Mouse (Mus musculus) liver, embryonic 14.5 days (tissue): ENCODE data around the gene Nbeal2. TPM values are rescaled to one million over a fixed set of nuclear protein-coding genes. Genes with fewer than 3 reads are reported as not detected.
A peak's percentile ranks its signal among the peaks of the same experiment; 100 is the strongest.

Experiments used
- ATAC-seq: fragments of 200-750 bp; cut with Nextera tagmentation; 2 replicates; pipeline ENCODE4 v1.8.0; 2017; ENCODE audit warnings: moderate number of reproducible peaks, mild to moderate bottlenecking, moderate library complexity; ENCODE audit not compliant: insufficient read depth
- DNase-seq, 3 experiments: peaks; one replicate each; pipeline ENCODE4 v3.0.0-alpha.2; 2012 to 2013; ENCODE audit warnings: low read depth in 3 of 3, low spot score in 3 of 3
- H3K27ac ChIP-seq: fragments of 300-500 bp; sonication (generic); 2 replicates; pipeline ENCODE4 v1.5.1; 2014; ENCODE audit warnings: moderate library complexity, mild to moderate bottlenecking, control low read depth, inconsistent platforms
- H3K27me3 ChIP-seq: fragments of 300-500 bp; sonication (generic); 2 replicates; pipeline ENCODE4 v1.6.1; 2014; ENCODE audit warnings: mild to moderate bottlenecking, low read length, moderate library complexity; ENCODE audit not compliant: control insufficient read depth, insufficient read depth
- H3K36me3 ChIP-seq: fragments of 300-500 bp; sonication (generic); replicated peaks from 2 replicates; pipeline ENCODE4 v1.6.1; 2014; ENCODE audit warnings: low read depth; ENCODE audit not compliant: control insufficient read depth, insufficient read depth
- H3K4me1 ChIP-seq, 2 experiments: fragments of 200-500 bp in 1 of 2; fragments of 300-500 bp in 1 of 2; sonication (generic) in 1 of 2; replicated peaks; 2 replicates each; pipeline ENCODE4 v1.6.1; 2012 to 2014; ENCODE audit warnings: antibody characterized with exemption in 1 of 2, inconsistent platforms in 1 of 2, low read length in 1 of 2; ENCODE audit not compliant: control insufficient read depth in 2 of 2, insufficient read depth in 2 of 2
- H3K4me2 ChIP-seq: fragments of 300-500 bp; sonication (generic); 2 replicates; pipeline ENCODE4 v1.6.1; 2014; ENCODE audit warnings: low read depth, mild to moderate bottlenecking, control low read depth, moderate library complexity
- H3K4me3 ChIP-seq, 2 experiments: fragments of 200-500 bp in 1 of 2; fragments of 300-500 bp in 1 of 2; sonication (generic) in 1 of 2; 2 replicates each; pipeline ENCODE4 v1.5.1; 2012 to 2014; ENCODE audit warnings: low read depth in 2 of 2, low read length in 2 of 2, mild to moderate bottlenecking in 2 of 2, control low read depth in 1 of 2, inconsistent platforms in 1 of 2, moderate library complexity in 1 of 2; ENCODE audit not compliant: insufficient read depth in 1 of 2
- H3K9ac ChIP-seq: fragments of 300-500 bp; sonication (generic); replicated peaks from 2 replicates; pipeline ENCODE4 v1.6.1; 2014; ENCODE audit warnings: mild to moderate bottlenecking, control low read depth, moderate library complexity
- H3K9me3 ChIP-seq: fragments of 300-500 bp; sonication (generic); 2 replicates; pipeline ENCODE4 v1.6.1; 2016; ENCODE audit warnings: low read length, mixed read lengths; ENCODE audit not compliant: control insufficient read depth
- CTCF ChIP-seq: IDR thresholded peaks from 2 replicates; pipeline ENCODE4 v1.5.1; 2016; ENCODE audit warnings: antibody characterized with exemption, low read depth, control low read depth
- EP300 ChIP-seq: IDR thresholded peaks from 2 replicates; pipeline ENCODE4 v1.6.1; 2016; ENCODE audit warnings: antibody characterized with exemption, low read depth
- WGBS: fragments of 180-500 bp; shearing (Covaris S2); extraction: QIAGEN DNeasy Blood & Tissue Kit; methylation state at CpG from one replicate; pipeline ENCODE4 v1.1.7; 2014; ENCODE audit not compliant: insufficient replicate concordance; 5-methylcytosine and 5-hydroxymethylcytosine counted together
- microRNA-seq: library from miRNA; unstranded; fragments of <30 nt; microRNA quantifications from one replicate; pipeline ENCODE4, GENCODE M21; 2016
- polyA plus RNA-seq, 2 experiments: library from polyadenylated mRNA; depleted of rRNA in 1 of 2; stranded (reverse) in 1 of 2; unstranded in 1 of 2; fragments of >200 nt; fragmentation: Nextera tagmentation in 1 of 2; extraction: Ambion mirVana in 1 of 2; gene quantifications; 2 replicates each; pipeline versions ENCODE4 v1.2.1 to v1.2.3; 2012 to 2014

Gene Nbeal2
- polyA plus RNA-seq, 2 experiments: 1.6 to 4.3 TPM

DNA sequence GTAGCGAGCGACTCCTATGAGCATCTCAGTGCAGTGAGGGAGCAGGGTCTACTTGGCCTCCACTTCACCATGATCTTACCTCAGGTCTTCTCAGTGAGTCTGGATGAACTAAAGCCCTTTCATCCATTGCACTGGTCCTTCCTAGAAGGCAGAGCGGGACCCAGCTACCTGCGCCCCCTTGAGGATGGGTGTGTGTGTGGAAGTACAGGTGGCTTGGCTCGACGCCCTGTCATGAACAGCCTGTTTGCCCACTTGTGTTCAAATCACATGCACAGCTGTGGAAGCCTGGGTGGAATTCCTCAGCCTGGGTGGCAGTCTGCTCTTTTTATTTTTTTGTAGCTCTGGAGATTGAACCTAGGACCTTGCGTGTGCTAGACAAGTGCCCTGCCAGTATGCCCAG is 33.8 kb downstream of the Nbeal2 start:
- no peak overlapping the region for H3K27ac ChIP-seq
- no peak overlapping the region for H3K4me2 ChIP-seq
- no peaks in the 10 kb centered on the region for H3K27me3 ChIP-seq
- peaks cover 22% of the 10 kb centered on the region for H3K36me3 ChIP-seq
- WGBS: 82% methylated on average over 7 of the region's 7 CpGs
- no peak for ATAC-seq
- H3K4me3 ChIP-seq: no peak overlapping the region
- H3K4me1 ChIP-seq: peaks cover 3% of the 10 kb centered on the region in 2 experiments; a peak in 2 of 4 replicates
- no peaks in the 10 kb centered on the region for H3K9me3 ChIP-seq
- DNase-seq: no peak
- TF ChIP-seq EP300 (no peak), CTCF (peak; percentile 61)
- no peak overlapping the region for H3K9ac ChIP-seq

DNA sequence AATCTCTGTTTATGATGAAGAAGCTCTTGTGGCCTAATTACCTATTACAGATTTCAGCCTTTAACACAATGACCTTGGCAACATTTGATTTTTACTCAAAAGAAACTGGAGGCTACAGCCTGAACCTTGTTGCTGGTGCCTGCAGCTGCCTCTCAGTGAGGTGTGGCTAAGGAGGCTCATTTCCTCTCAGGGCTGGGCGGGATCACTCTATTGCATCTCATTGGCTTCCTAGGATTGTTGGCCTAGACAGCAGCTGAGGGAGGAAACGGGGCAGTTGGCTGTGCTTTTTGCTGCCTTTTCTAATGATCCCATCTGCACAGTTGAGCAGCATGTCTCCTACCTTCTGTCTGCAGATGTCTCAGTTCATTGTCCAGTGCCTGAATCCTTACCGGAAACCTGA is 36.9 kb downstream of the Nbeal2 start:
- DNase-seq (no peak), ATAC-seq (no peak)
- H3K9ac ChIP-seq: no peak overlapping the region
- H3K4me3 ChIP-seq: no peak overlapping the region
- H3K27me3 ChIP-seq: no peaks in the 10 kb centered on the region
- peaks cover 0 to 3% of the 10 kb centered on the region in 2 experiments; a peak in 1 of 4 replicates for H3K4me1 ChIP-seq
- H3K27ac ChIP-seq: no peak overlapping the region
- WGBS: 81% methylated on average over 3 of the region's 3 CpGs
- H3K4me2 ChIP-seq: no peak overlapping the region
- peaks cover 32% of the 10 kb centered on the region for H3K36me3 ChIP-seq
- H3K9me3 ChIP-seq: no peaks in the 10 kb centered on the region
- TF ChIP-seq CTCF (no peak), EP300 (no peak)

GRCm38 (mm10) chr9:110611471-110611870 is 42.5 kb downstream of the Nbeal2 start:
- TF ChIP-seq CTCF (no peak), EP300 (no peak)
- H3K36me3 ChIP-seq: peaks cover 27% of the 10 kb centered on the region
- no peaks in the 10 kb centered on the region for H3K27me3 ChIP-seq
- H3K27ac ChIP-seq: no peak overlapping the region
- DNase-seq: no peak
- WGBS: 78% methylated on average over 3 of the region's 3 CpGs
- H3K9ac ChIP-seq: no peak overlapping the region
- ATAC-seq: no peak
- H3K4me1 ChIP-seq: peaks cover 0 to 3% of the 10 kb centered on the region in 2 experiments; a peak in 1 of 4 replicates
- no peak overlapping the region for H3K4me2 ChIP-seq
- no peak overlapping the region for H3K4me3 ChIP-seq
- H3K9me3 ChIP-seq: no peaks in the 10 kb centered on the region

DNA sequence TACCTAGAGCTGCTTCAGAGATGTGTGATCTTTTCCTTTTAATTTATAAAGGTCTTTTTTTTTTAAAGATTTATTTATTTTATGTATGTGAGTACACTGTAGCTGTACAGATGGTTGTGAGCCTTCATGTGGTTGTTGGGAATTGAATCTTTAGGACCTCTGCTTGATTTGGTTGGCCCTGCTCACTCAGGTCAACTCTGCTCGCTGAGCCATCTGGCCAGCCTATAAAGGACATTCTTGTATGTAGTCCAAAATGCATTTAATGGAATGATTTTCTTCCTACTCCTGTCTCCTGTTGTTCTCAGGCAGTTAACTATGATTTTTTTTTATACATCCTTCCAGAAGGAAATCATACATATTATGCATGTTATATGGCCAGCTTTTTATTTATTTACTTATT is 70.4 kb downstream of the Nbeal2 start:
- no peak for TF ChIP-seq EP300
- TF ChIP-seq CTCF: no peak
- ATAC-seq (no peak), DNase-seq (no peak)
- Histone ChIP-seq H3K36me3 (peaks cover 6% of the 10 kb centered on the region), H3K27ac (no peak overlapping the region), H3K27me3 (no peaks in the 10 kb centered on the region), H3K9me3 (no peaks in the 10 kb centered on the region), H3K9ac (no peak overlapping the region), H3K4me1 (no peaks in the 10 kb centered on the region), H3K4me3 (no peak overlapping the region), H3K4me2 (no peak overlapping the region)
- 87% methylated on average over 1 of the region's 1 CpGs for WGBS

- TF ChIP-seq EP300: no peak
- TF ChIP-seq CTCF: no peak
- no peak for DNase-seq
- WGBS: 71% methylated on average over 2 of the region's 2 CpGs
- Histone ChIP-seq H3K4me1 (no peaks in the 10 kb centered on the region), H3K9ac (no peak overlapping the region), H3K27ac (no peak overlapping the region), H3K9me3 (no peaks in the 10 kb centered on the region), H3K36me3 (peaks cover 11% of the 10 kb centered on the region), H3K4me2 (no peak overlapping the region), H3K27me3 (no peaks in the 10 kb centered on the region), H3K4me3 (no peak overlapping the region)
- ATAC-seq: no peak
Measured at GRCm38 (mm10) chr9:110582161-110582560, 71.8 kb downstream of the Nbeal2 start.

Small RNAs within 50 kb of the gene (microRNA-seq; reads per million reads assigned to microRNA genes)
- not detected for gene Mir8107

Other genes with a start within 250 kb of the Nbeal2 start
- gene Ptpn23, start 245.9 kb downstream of the Nbeal2 start, polyA plus RNA-seq (2012; rRNA removed): 3.9 and 4.3 TPM in 2 replicates
- gene Ptpn23, start 245.9 kb downstream of the Nbeal2 start, polyA plus RNA-seq (2014; fragmentation: Nextera tagmentation; extraction: Ambion mirVana): 2.8 and 3.8 TPM in 2 replicates
- gene Ngp, start 234.4 kb downstream of the Nbeal2 start, polyA plus RNA-seq (2012; rRNA removed): 38.4 and 42.6 TPM in 2 replicates
- gene Ngp, start 234.4 kb downstream of the Nbeal2 start, polyA plus RNA-seq (2014; fragmentation: Nextera tagmentation; extraction: Ambion mirVana): 91.5 and 124 TPM in 2 replicates
- gene Klhl18, start 177.5 kb downstream of the Nbeal2 start, polyA plus RNA-seq (2012; rRNA removed): 2.4 and 2.8 TPM in 2 replicates
- gene Klhl18, start 177.5 kb downstream of the Nbeal2 start, polyA plus RNA-seq (2014; fragmentation: Nextera tagmentation; extraction: Ambion mirVana): 1.8 and 2.4 TPM in 2 replicates
- 0.10 and 0.19 TPM in 2 replicates for gene Kif9, start 177.2 kb downstream of the Nbeal2 start, polyA plus RNA-seq (2012; rRNA removed)
- gene Kif9, start 177.2 kb downstream of the Nbeal2 start, polyA plus RNA-seq (2014; fragmentation: Nextera tagmentation; extraction: Ambion mirVana): 0.10 and 0.37 TPM in 2 replicates
- 21.4 and 25.0 TPM in 2 replicates for gene Setd2, start 121.6 kb downstream of the Nbeal2 start, polyA plus RNA-seq (2012; rRNA removed)
- 12.4 and 14.2 TPM in 2 replicates for gene Setd2, start 121.6 kb downstream of the Nbeal2 start, polyA plus RNA-seq (2014; fragmentation: Nextera tagmentation; extraction: Ambion mirVana)
- gene Nradd, start 29.7 kb downstream of the Nbeal2 start, polyA plus RNA-seq (2012; rRNA removed): 1.4 and 1.5 TPM in 2 replicates
- 0.67 and 0.75 TPM in 2 replicates for gene Nradd, start 29.7 kb downstream of the Nbeal2 start, polyA plus RNA-seq (2014; fragmentation: Nextera tagmentation; extraction: Ambion mirVana)
- 42.3 and 64.5 TPM in 2 replicates for gene Ccdc12, start 2.3 kb upstream of the Nbeal2 start, polyA plus RNA-seq (2012; rRNA removed)
- 60.4 and 66.0 TPM in 2 replicates for gene Ccdc12, start 2.3 kb upstream of the Nbeal2 start, polyA plus RNA-seq (2014; fragmentation: Nextera tagmentation; extraction: Ambion mirVana)
- 0.10 TPM in 1 of 2 replicates, not detected in the other for gene Myl3, start 87.7 kb upstream of the Nbeal2 start, polyA plus RNA-seq (2012; rRNA removed)
- gene Myl3, start 87.7 kb upstream of the Nbeal2 start, polyA plus RNA-seq (2014; fragmentation: Nextera tagmentation; extraction: Ambion mirVana): 0.18 TPM in 1 of 2 replicates, not detected in the other
- gene Pth1r, start 93.0 kb upstream of the Nbeal2 start, polyA plus RNA-seq (2012; rRNA removed): 3.4 and 3.8 TPM in 2 replicates
- 2.0 and 2.4 TPM in 2 replicates for gene Pth1r, start 93.0 kb upstream of the Nbeal2 start, polyA plus RNA-seq (2014; fragmentation: Nextera tagmentation; extraction: Ambion mirVana)
- 0.02 TPM in 1 of 2 replicates, not detected in the other for gene Prss42, start 144.0 kb upstream of the Nbeal2 start, polyA plus RNA-seq (2012; rRNA removed)
- not detected in 2 replicates for gene Prss42, start 144.0 kb upstream of the Nbeal2 start, polyA plus RNA-seq (2014; fragmentation: Nextera tagmentation; extraction: Ambion mirVana)
- gene Prss44, start 159.8 kb upstream of the Nbeal2 start, polyA plus RNA-seq (2012; rRNA removed): not detected in 2 replicates
- not detected in 2 replicates for gene Prss44, start 159.8 kb upstream of the Nbeal2 start, polyA plus RNA-seq (2014; fragmentation: Nextera tagmentation; extraction: Ambion mirVana)
- gene Prss43, start 172.5 kb upstream of the Nbeal2 start, polyA plus RNA-seq (2012; rRNA removed): not detected in 2 replicates
- not detected in 2 replicates for gene Prss43, start 172.5 kb upstream of the Nbeal2 start, polyA plus RNA-seq (2014; fragmentation: Nextera tagmentation; extraction: Ambion mirVana)
- not detected in 2 replicates for gene Prss45, start 180.4 kb upstream of the Nbeal2 start, polyA plus RNA-seq (2012; rRNA removed)
- not detected in 2 replicates for gene Prss45, start 180.4 kb upstream of the Nbeal2 start, polyA plus RNA-seq (2014; fragmentation: Nextera tagmentation; extraction: Ambion mirVana)
- not detected in 2 replicates for gene Prss46, start 190.3 kb upstream of the Nbeal2 start, polyA plus RNA-seq (2012; rRNA removed)
- gene Prss46, start 190.3 kb upstream of the Nbeal2 start, polyA plus RNA-seq (2014; fragmentation: Nextera tagmentation; extraction: Ambion mirVana): not detected in 2 replicates
- 7.4 and 7.9 TPM in 2 replicates for gene Prss50, start 203.8 kb upstream of the Nbeal2 start, polyA plus RNA-seq (2012; rRNA removed)
- 14.9 and 19.3 TPM in 2 replicates for gene Prss50, start 203.8 kb upstream of the Nbeal2 start, polyA plus RNA-seq (2014; fragmentation: Nextera tagmentation; extraction: Ambion mirVana)
- 2.9 and 3.3 TPM in 2 replicates for gene Als2cl, start 225.7 kb upstream of the Nbeal2 start, polyA plus RNA-seq (2012; rRNA removed)
- 1.1 and 1.3 TPM in 2 replicates for gene Als2cl, start 225.7 kb upstream of the Nbeal2 start, polyA plus RNA-seq (2014; fragmentation: Nextera tagmentation; extraction: Ambion mirVana)
- gene Tmie, start 226.0 kb upstream of the Nbeal2 start, polyA plus RNA-seq (2012; rRNA removed): 0.62 and 0.97 TPM in 2 replicates
- gene Tmie, start 226.0 kb upstream of the Nbeal2 start, polyA plus RNA-seq (2014; fragmentation: Nextera tagmentation; extraction: Ambion mirVana): 0.94 and 1.1 TPM in 2 replicates